Mouse (Mus musculus) thymus, postnatal 14 days (tissue): ENCODE results near the gene Gpr15.

ENCODE experiments used
- DNase-seq: peaks from one replicate; pipeline ENCODE4 v3.0.0; 2021

Gpr15 gene

DNA sequence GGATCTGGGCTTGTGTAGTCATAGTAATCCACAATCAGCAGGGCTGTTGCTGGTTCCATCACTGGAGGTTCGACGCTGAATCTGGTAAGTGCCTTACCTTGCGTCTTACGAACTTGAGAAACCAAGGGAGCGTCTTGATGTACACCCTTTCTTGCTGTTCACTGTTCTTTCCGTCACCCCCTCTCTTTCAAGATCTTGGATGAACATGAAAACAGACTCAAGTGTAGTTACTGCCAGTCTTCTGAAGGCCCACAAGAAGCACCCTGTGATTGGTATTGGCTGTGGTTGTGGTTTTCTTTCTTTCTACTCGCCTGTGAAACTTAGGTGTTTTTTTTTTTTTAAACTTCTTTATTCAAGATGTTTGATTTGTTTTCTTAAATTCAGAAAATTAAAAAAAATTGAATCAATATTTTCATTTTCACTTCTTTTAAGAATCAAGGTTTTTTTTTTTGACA lies at the start of gene Gpr15:
TSS of gene Gpr15 (minus strand) at position 405 of the 455 bp plus-strand sequence.
- DNase-seq: no peak

DNA sequence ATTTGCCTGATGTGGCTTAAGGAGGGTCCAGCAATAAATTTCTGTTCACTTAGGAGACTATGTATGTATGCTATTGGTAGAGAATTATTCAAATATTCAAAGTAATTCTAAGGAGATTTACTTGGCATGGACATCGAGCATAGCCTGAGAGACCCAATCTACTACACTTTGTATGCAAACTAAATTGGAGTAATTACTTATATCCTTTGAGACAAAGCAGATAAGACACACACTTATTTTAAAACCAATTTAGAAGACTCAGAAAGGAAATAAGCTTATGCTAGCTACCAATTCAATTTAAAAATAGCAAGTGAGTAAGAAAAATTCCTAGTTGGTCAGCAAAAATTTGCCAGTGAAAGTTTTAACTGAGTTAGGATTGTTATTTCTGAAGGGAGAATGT lies 44.2 kb upstream of the Gpr15 start, which contains the start of gene Olfr172:
TSS of gene Olfr172 (minus strand) at position 101 of the 400 bp plus-strand sequence.
- no peak for DNase-seq

DNA sequence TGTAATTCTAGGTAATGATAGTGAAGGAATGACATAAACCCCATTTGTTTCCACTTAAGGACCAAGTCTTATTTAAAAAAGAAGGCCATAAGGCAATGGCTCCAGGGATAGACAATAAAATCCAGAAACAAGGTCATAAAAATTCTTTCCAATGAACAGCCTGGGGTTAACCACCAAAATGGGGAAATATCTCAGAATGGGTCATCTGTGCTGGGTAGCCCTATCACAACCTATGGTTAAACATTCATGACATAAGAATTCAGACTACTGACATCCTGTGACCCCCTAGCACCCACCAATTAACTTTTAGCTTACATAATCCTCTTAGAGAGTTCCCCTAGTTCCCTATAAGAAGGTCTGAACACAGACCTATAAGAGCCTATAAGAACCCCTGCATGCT lies 37.3 kb upstream of the Gpr15 start:
- no peak for DNase-seq

DNA sequence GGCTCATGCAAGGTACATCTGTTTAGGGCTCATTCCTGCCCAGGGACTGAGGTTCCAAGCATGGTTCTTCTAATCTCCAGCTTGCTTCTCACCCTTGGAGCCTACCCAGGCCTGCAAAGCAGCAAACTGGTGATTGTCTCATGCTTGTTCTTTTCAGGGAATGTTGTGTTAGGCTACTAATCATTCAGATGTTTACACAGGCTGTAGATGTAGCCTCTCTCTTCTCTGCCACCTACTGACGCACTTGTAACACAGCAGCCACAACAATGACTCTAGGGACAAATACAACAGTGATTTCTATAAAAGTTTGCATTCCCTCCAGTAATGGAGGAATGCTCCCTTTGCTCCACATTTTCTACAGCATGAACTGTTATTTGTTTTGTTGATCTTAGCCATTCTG lies 32.4 kb upstream of the Gpr15 start:
- DNase-seq: no peak

DNA sequence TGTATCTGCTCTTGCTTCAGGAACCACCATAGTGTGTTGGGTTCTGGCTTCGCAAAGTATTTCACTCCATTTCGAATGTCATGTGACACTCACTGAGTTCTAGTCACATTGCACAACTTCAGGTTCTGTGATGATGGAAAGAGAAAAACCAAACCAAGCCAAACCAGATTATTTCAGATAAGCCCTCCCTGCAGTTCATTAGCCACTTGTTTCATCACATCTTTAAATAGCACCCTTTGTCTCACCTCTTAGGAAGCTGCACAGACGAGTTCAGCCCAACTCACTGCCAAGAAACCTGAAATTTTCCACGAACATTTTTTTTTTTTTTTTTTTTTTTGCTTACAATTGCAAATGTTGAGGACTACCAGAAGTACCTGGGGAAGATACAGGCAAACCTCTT lies 27.8 kb upstream of the Gpr15 start:
- no peak for DNase-seq

DNA sequence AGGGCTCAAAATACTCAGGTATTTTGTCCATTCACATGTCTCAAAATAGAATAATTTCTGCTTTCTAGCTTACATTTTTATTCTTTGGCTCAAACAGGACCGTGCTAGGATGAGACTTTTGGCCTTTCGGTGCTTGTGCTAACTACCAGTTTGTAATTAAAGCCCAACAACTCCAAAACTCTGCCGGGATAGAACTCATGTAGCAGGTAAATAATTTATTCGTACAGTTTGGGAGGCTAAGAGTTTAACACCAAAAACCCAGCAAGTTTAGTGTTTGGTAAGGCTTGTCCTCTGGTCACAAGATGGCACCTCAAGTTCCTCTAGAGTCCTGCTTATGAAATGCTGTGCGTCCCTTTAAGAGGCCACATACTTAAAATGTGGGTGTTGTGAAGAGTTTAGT lies 21.9 kb upstream of the Gpr15 start:
- no peak for DNase-seq

DNA sequence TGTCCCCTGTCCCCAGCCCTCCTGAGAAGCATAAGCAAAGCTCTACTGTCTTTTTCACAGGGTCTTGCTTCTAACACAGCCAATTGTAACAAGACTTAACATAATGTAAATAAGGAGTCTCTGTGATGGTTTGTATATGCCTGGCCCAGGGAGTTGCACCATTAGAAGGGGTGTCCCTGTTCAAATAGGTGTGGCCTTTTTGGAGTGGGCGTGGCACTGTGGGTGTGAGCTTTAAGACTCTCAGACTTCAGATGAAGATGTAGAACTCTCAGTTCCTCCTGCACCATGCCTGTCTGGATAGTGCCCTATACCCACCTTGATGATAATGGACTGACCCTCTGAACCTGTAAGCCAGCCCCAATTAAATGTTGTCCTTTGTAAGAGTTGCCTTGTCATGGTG lies 19.9 kb upstream of the Gpr15 start:
- no peak for DNase-seq

DNA sequence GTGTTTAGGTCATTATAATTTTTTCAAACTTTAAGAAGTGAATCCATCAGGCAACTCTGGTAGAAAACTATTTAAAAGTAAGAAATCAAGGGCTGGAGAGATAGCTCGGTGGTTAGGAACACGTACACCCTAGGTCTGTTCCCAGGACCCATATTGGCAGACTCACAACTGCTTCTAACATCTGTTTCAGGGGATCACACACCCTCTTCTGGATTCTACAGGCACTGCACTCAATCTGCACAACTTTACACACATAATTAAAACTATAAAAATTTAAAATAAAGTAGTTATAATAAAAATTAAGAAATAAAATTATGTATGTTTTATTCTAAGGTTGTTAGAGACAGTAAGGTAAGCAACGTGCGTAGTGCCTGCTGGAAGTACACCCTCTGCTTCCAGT lies 19.3 kb upstream of the Gpr15 start:
- no peak for DNase-seq

DNA sequence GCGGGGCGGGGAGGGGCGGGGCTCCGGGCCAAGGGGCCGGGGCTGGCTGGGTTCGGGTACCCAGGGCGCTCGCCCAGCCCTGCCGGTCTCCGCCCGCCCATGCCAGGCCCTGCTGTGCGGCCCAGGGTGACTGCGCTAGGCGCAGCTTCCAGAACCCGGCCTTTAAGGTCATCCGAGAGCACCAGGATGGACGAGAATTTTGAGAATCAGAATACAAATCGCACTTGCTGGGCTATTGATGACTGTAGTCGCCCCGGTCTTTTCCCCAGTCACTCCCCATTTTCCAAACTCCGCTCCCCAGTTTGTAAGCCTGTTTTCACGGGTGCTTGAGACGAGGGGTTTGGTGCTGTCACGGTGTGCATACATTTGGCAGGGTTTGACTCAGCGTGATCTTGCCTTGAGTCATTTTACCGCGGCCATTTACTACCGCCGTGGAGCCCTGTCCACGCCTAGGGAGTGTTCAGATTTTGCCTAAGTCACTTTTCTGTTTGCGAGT lies 9.4 kb upstream of the Gpr15 start:
- no peak for DNase-seq

DNA sequence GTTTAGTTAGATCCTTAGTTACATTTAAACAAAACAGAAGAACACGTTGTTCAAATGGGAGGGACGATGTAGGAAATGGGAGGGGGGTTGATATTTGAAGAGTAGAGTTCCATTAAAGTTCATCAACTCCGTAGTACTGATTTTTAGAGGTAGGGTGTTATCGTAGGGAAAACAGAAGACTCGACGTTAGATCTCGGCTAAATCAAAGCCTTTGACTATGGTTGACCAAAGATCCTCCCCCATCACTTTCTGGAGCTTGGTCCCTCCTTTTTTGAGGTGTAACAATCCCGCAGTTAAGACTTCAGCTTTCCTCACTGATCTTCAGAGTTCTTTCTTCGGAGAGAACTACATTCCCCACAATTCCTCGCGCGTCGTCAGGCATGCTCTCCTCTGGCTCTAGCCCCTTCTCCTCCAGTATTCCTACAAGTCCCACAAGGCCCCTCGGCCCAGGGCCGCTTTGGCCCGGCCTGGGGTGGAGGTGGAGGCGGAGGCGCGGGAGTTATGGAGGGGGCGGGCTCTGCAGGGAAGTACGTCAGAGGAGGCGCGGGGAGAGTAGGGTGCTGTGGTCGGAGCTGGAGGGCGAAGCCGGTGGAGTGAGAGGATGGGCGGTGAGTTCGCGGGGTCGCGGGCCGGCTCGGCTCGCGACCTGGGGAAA lies 8.7 kb upstream of the Gpr15 start, which contains the start of gene Cldnd1:
TSS of gene Cldnd1 (plus strand) at position 434 of the 655 bp plus-strand sequence.
- DNase-seq: peak; percentile 96

DNA sequence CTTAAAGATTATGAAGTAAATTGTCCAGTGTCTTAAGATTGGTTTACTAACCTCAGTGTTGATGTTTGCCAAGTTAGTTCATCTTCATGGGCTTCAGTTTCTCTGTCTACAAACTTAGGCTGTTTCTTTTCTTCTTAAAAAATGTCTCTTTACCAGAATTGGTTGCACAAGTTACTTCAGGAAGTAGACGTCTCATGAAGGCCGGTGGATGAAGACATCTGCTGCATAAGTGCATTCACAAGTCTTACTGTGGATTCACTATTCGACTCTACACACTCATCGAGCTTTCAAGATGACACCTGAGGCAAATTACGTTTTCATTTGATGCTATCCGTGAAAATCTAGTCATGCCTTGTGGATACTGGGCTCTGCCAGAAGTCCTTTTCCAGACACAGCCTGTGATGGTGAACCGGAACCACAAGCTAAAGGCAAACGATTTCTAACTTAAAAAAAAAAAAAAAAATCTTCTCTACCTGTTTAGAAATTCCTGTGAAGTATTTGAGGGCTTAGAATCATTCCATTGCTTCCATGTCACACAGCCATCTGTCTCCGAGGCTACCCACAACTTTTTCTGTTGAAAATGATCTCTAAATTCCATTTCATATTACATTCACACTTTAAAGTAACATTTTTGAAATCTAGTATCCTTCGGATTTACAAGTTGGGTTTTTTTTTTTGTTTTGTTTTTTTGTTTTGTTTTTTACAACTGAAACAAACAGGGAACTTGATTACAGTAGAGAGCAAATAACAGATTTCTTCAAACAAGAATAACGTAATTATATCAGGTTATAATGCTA lies 8.0 kb upstream of the Gpr15 start:
- DNase-seq: no peak

DNA sequence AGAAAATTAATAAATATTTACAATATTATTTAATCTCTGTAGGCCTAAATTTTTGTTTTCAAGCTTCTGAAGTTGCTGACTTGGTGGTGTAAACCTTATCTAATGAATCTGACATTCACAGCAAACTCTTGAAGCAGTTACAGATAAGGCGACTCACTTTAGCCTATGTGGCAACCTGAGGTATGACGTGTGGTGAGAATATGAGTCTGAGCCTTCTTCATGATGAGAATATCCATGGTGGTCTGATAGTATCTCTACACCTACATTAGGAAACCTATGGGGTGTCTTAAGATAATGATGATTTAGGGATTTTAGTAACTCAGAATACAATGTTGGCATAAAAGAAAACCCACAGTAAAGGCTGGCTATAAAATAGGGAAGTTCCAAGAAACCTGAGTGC lies 3.4 kb upstream of the Gpr15 start:
- no peak for DNase-seq

DNA sequence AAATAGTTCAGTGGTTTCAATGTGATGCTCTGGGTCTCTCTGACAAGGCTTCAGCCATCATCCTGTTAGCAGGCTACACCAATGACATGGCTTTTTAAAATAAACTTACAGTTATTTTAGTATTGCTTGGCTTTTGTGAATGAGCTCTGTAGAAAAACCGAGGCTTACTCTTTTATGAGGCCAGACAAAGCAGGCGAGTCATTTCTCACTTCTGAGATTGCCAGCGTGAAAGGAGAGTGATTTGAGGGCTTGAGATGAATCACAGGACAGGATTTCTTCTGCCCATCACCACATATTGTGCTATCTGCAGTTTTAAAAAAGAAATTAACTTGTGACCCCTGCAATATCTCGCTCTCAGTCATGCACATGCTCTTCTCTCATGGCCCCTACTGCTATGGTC lies 3.9 kb downstream of the Gpr15 start:
- DNase-seq: no peak

DNA sequence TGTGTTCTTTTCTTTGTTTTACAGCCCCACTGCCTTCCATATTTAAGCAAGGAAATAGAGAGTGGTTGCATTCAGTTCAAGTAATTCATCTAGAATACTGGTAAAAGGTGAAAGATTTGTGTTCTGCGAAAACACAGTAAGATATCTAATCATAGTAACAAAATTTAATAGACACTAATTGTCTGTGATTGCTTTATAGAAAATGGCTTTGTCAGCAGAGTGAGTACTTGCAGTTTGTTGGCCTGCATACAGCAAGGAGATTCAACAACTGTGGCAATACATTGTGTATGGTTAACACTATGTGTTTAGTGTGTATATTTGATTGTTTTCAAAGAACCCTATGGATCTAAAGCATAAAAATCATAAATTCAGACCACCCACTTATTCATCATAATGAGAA lies 5.7 kb downstream of the Gpr15 start:
- DNase-seq: no peak

DNA sequence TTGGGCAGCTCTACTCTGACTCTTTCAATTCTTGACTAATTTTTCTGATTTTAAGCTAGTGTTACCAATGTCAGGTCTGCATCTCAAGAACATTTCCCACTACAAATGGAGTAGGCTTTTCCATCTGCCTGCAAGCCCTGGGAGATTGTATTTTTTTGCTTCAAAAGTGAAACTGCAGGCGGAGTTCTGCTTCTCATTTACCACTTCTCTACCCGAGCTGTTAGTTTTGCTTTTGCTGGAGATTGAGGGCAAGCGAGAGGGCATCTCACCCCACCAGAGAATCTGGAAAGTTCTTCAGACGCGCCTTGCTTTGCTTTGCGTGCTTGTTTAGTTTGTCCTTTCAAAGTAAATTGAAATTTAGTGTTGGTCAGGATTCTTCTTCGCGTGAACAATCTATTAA lies 6.6 kb downstream of the Gpr15 start:
- no peak for DNase-seq

DNA sequence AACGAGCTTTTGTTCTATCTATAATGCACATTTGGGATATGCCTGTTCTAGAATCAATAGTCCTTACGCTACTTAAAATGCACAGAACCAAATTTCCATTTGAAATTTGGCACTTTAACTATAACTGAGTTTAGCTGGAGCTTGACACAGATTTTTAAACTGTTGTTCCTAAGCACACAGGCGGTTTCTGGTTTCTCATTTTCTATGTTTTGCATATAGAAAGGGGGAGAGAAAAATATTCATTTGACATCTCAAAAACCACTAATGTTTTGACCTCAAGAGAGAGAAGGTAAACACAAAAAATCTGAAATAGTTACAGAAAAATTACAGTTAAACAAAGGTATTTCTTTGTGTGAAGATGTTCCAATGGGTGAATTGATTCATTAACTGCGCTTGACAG lies 9.3 kb downstream of the Gpr15 start:
- DNase-seq: no peak

DNA sequence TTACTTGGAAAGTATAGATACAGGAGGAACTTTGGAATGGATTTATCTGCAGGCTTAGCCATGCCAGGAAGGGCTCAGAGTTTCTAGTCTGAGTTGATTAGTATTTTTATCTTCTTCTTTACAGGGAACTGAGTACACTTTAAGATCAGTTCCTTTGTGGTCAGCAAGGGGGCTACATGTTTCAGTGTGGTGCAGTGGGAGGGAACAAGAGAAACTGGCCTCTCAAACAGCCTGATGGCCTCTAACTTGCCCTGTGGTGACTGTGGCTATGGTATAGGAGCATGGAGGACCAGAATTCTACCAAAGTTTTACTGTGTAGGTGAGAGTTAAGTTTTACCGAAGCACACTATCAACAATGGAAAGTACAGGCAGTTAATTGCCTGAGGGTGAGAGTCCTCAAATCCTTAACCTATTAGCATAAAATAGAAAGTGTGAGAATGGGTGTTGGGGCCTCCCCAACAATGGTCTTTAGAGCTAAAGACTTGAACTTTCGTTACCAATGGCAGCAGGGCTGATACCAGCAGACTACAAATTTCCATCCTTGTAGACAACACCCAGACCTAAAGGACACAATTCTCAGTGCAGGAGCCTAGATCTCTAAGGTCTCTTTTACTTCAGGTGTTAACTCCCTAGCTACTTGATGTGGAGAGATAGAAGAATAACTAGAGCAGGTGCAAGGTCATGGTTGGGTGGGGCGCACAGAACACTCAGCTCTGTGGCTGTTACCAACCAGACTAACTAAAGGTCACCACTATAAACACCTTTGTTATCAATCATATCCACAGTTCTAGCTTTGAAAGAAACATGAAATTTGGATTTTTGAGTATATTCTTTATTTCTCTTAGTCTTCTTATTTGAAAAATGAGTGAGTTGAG lies 10.0 kb downstream of the Gpr15 start:
- no peak for DNase-seq

DNA sequence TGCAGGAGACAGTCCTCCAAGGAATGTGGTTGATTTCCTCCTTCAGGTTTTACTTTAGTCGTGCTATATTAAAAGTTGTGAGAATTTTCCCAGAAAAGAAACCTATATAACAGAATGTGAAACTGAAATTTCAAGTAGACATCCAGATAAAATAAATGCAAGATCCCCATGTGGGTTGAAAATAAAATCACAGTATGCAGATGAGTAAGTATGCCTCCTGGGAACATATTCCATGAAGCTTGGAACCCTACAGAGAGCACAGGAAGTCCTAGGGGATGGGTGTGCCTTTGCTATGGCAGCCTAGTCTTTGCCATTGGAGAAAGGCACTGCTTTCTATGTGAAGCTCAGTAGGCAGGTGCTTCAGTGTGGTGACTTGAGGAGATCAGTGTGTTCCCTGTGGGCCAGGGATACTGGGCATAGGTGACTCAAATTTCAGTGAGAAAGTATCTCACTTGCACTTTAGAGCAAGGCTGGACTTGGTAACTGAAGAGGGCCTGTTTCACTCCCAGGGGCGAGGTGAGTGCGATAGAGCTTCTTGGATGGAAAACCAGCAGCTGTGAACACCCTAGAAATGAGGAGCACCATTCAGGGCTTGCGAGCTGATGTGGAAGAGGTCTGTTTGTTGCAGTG lies 11.5 kb downstream of the Gpr15 start:
- no peak for DNase-seq

DNA sequence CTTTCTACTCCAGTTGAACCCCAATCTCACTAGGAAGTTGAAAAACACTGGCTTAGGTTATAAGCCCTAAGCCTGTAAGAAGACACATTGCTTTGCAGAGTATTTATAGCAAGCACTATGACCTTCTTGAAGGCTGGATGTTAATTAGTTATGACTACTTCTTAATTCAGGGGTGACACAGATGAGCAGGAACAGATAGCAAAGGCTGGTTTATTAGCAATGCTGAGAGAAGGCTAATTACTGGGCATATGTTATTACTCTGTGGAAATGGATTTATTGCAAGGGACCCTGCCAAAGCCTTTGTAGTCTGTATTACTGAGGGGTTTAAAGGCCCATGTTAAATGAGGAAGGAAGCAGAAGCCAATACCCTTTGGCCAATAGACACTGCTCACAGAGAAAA lies 13.9 kb downstream of the Gpr15 start:
- DNase-seq: no peak

DNA sequence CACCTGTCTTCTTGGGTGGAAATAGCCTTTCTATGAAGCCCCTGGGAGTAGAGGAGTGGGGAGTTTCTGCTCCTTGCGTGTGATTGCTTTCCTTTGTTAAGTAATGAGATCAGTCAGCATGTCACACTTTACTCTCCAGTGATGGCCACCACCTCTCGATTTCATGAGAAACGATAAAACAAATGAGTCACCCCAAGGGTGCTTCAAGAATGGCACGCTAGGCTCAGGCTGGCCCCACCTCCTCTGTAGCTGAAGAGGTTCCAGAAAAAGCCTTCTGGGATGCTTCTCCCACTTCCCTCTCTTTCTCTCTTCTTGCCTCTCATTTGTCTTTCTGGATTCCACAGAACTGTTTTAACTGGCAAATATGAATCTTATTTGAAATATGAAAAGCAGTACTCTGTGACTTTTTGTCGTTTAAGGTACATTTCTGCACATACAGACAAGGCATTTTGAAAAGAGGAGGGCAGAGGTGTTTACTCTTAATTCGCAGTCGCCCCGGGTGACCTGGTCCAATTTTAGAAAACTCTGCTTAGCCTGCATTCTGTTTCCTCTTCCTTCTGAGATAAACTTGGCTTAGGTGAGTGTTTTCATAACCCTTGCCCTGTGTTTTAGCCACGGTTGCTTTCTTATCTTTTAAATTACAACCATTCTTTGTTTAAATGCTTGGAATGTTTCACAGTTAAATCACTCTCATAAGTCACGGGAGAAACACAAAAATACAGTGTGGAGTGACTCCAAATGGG lies 15.3 kb downstream of the Gpr15 start:
- no peak for DNase-seq

DNA sequence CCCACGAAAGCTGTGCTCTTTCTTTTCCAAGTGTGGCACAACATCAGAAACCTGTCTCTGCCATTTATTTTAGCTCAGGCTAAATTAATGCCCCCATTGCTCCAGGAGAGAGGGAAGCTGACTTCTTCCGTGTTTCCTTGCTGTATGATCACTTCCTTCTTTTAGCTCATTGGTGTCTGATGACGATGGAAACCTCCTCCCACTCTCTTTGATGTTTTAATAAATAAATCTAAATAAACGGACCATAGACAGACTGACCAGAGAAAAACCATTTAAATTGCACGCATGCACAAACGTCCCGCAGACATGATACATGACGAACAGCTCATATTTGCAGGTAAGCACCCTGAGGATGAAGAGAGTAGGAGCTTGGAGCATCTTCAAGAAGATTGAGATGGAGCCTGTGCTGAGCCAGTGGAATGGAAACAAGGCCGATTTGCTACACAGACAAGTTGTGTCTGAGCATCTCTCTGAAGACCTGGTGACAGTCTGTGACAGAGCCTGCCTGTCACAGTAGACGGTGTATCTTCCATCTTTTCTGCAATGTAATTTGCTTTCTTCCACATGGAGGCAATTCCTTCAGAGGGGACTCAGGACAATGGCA lies 16.4 kb downstream of the Gpr15 start:
- DNase-seq: no peak

DNA sequence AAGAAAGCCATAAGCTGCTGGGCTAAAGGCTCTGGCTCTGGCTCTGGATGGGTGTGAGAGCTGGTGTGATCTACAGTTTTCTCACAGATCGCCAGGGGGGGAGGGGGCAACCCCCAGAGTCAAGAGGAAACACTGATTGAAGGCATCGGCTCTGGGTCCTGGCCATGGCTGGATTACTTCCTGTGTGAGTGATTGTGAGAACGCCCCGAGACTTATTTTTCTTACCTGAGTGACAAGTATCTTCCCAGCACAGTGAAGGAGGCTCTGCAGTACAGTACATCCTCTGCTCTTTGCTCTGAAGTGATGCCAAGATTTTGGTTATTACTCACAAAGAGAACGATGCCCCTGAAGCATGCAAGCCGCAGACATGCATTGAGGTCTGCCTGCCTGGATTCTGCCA lies 17.1 kb downstream of the Gpr15 start:
- DNase-seq: no peak
